Mouse (Mus musculus) megakaryocyte progenitor cell, adult 5-6 weeks (primary cell): ENCODE data around the gene Olfr44. TPM values are rescaled to one million over a fixed set of nuclear protein-coding genes. Genes with fewer than 3 reads are reported as not detected.

Experiments
- ATAC-seq: replicated peaks from 2 replicates; pipeline ENCODE4 v1.8.0; 2016; ENCODE audit warnings: mild to moderate bottlenecking, moderate TSS enrichment, inconsistent platforms; ENCODE audit not compliant: poor library complexity
- total RNA-seq, 2 experiments: library from RNA; stranded (forward) in 1 of 2; stranded (reverse) in 1 of 2; fragments of 157-497, 149-512 nt in 1 of 2; fragments of 200-1000 nt in 1 of 2; gene quantifications; 2 replicates each; pipeline versions ENCODE4 v1.2.3 to v1.2.4; 2015 to 2017

Gene Olfr44
- total RNA-seq (2015) (not detected in 2 replicates), total RNA-seq (2017) (not detected in 2 replicates)

GRCm38 (mm10) chr9:39493895-39494294 is at the start of gene Olfr44:
Gene Olfr44 (minus strand): TSS chr9:39493995.
- ATAC-seq, result no peak

GRCm38 (mm10) chr9:39523616-39524285 is 30.0 kb upstream of the Olfr44 start:
- ATAC-seq, result no peak

GRCm38 (mm10) chr9:39518595-39518994 is 24.8 kb upstream of the Olfr44 start:
- ATAC-seq, result no peak

GRCm38 (mm10) chr9:39515531-39515930 is 21.7 kb upstream of the Olfr44 start, which contains the start of gene Olfr957:
Gene Olfr957 (minus strand): TSS chr9:39515809.
- ATAC-seq, result no peak

DNA sequence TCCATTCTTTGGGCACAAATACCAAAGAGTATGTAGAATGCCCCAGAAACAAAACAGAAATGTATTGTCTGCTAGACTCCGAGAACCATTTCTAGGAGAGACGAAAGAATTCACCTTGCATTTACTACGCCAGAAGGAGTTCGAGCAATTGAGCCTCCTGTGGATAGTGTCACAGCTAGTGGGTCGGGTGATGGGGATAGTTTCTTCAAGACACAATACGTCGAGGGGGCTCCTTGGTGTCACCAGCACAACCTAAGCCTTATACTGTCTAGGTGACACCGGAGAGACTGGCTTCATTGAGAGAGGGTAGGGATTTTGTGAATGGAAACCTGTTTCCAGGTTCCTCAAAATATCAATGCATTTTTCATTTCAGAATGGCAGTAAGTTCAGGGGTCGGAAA is 15.6 kb upstream of the Olfr44 start:
- ATAC-seq, result no peak

- peak; percentile 74 for ATAC-seq
Observed at GRCm38 (mm10) chr9:39508998-39509397, 15.2 kb upstream of the Olfr44 start.

DNA sequence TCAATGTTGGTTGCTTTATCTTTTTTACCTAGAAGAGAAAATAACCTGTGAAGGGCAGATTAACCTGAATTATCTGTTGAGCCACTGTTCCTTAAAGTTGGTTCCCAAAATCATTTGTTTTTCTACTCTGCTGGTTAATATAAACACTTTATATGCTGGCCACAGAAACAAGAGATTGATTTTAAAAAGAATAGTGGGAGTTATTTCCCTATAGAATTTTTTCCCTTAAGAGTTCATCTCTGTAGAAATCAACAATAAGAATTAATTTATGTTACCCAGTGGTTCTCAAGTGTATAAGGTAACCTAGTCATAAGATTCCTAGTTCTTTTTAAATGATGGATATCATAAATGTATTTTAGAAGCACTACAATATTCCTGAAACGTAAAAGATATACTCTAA is 22.0 kb downstream of the Olfr44 start, which contains the start of gene Olfr955:
TSS of gene Olfr955 (minus strand) at position 101 of the 400 bp plus-strand sequence.
- no peak for ATAC-seq

- no peak for ATAC-seq
Observed at GRCm38 (mm10) chr9:39456401-39456800, 37.4 kb downstream of the Olfr44 start, which contains the start of gene Olfr954. Gene Olfr954 (plus strand): TSS chr9:39456701.

Other genes starting within 250 kb of the Olfr44 start
- not detected in 2 replicates for gene Olfr1537, start 244.0 kb downstream of the Olfr44 start, total RNA-seq (2015)
- gene Olfr1537, start 244.0 kb downstream of the Olfr44 start, total RNA-seq (2017), result not detected in 2 replicates
- gene Olfr945, start 217.2 kb downstream of the Olfr44 start, total RNA-seq (2015), result not detected in 2 replicates
- gene Olfr945, start 217.2 kb downstream of the Olfr44 start, total RNA-seq (2017), result not detected in 2 replicates
- not detected in 2 replicates for gene Olfr948, start 167.9 kb downstream of the Olfr44 start, total RNA-seq (2015)
- not detected in 2 replicates for gene Olfr948, start 167.9 kb downstream of the Olfr44 start, total RNA-seq (2017)
- not detected in 2 replicates for gene Olfr951, start 106.6 kb downstream of the Olfr44 start, total RNA-seq (2015)
- not detected in 2 replicates for gene Olfr951, start 106.6 kb downstream of the Olfr44 start, total RNA-seq (2017)
- gene Olfr952, start 66.8 kb downstream of the Olfr44 start, total RNA-seq (2015), result not detected in 2 replicates
- gene Olfr952, start 66.8 kb downstream of the Olfr44 start, total RNA-seq (2017), result not detected in 2 replicates
- not detected in 2 replicates for gene Olfr954, start 37.3 kb downstream of the Olfr44 start, total RNA-seq (2015)
- not detected in 2 replicates for gene Olfr954, start 37.3 kb downstream of the Olfr44 start, total RNA-seq (2017)
- not detected in 2 replicates for gene Olfr955, start 22.1 kb downstream of the Olfr44 start, total RNA-seq (2015)
- gene Olfr955, start 22.1 kb downstream of the Olfr44 start, total RNA-seq (2017), result not detected in 2 replicates
- not detected in 2 replicates for gene Olfr957, start 21.8 kb upstream of the Olfr44 start, total RNA-seq (2015)
- gene Olfr957, start 21.8 kb upstream of the Olfr44 start, total RNA-seq (2017), result not detected in 2 replicates
- not detected in 2 replicates for gene Olfr958, start 60.1 kb upstream of the Olfr44 start, total RNA-seq (2015)
- not detected in 2 replicates for gene Olfr958, start 60.1 kb upstream of the Olfr44 start, total RNA-seq (2017)
- gene Olfr959, start 81.6 kb upstream of the Olfr44 start, total RNA-seq (2015), result not detected in 2 replicates
- not detected in 2 replicates for gene Olfr959, start 81.6 kb upstream of the Olfr44 start, total RNA-seq (2017)
- gene AW551984, start 110.4 kb upstream of the Olfr44 start, total RNA-seq (2015), result not detected in 2 replicates
- not detected in 2 replicates for gene AW551984, start 110.4 kb upstream of the Olfr44 start, total RNA-seq (2017)
- gene Olfr148, start 116.7 kb upstream of the Olfr44 start, total RNA-seq (2015), result not detected in 2 replicates
- gene Olfr148, start 116.7 kb upstream of the Olfr44 start, total RNA-seq (2017), result not detected in 2 replicates
- not detected in 2 replicates for gene Olfr960, start 127.4 kb upstream of the Olfr44 start, total RNA-seq (2015)
- gene Olfr960, start 127.4 kb upstream of the Olfr44 start, total RNA-seq (2017), result not detected in 2 replicates
- not detected in 2 replicates for gene Olfr961, start 151.1 kb upstream of the Olfr44 start, total RNA-seq (2015)
- gene Olfr961, start 151.1 kb upstream of the Olfr44 start, total RNA-seq (2017), result not detected in 2 replicates
- gene Olfr963, start 173.2 kb upstream of the Olfr44 start, total RNA-seq (2015), result not detected in 2 replicates
- gene Olfr963, start 173.2 kb upstream of the Olfr44 start, total RNA-seq (2017), result not detected in 2 replicates
- gene Olfr149, start 213.1 kb upstream of the Olfr44 start, total RNA-seq (2015), result not detected in 2 replicates
- gene Olfr149, start 213.1 kb upstream of the Olfr44 start, total RNA-seq (2017), result not detected in 2 replicates
- not detected in 2 replicates for gene Olfr965, start 217.4 kb upstream of the Olfr44 start, total RNA-seq (2015)
- gene Olfr965, start 217.4 kb upstream of the Olfr44 start, total RNA-seq (2017), result not detected in 2 replicates
- gene Olfr150, start 237.0 kb upstream of the Olfr44 start, total RNA-seq (2015), result not detected in 2 replicates
- not detected in 2 replicates for gene Olfr150, start 237.0 kb upstream of the Olfr44 start, total RNA-seq (2017)